Mouse (Mus musculus) embryonic stem cell, embryonic (primary cell): ENCODE results near the gene Nuak2.

Experiments used
- CTCF ChIA-PET, 4 experiments: fragments of 300-600 bp in 2 of 4; fragments of 350-600 bp in 2 of 4; sonication (Branson Sonifier 250); formaldehyde crosslinking; loops; one replicate each; lab custom pipeline; 2022; ENCODE audit warnings: inconsistent platforms in 2 of 4; lab: Charles Lee
- POLR2A ChIA-PET, 4 experiments: fragments of 300-600 bp in 2 of 4; fragments of 350-600 bp in 2 of 4; sonication (Branson Sonifier 250); formaldehyde crosslinking; loops; one replicate each; lab custom pipeline; 2022; ENCODE audit warnings: antibody characterized with exemption in 4 of 4, inconsistent platforms in 1 of 4; lab: Charles Lee

The Nuak2 gene

DNA sequence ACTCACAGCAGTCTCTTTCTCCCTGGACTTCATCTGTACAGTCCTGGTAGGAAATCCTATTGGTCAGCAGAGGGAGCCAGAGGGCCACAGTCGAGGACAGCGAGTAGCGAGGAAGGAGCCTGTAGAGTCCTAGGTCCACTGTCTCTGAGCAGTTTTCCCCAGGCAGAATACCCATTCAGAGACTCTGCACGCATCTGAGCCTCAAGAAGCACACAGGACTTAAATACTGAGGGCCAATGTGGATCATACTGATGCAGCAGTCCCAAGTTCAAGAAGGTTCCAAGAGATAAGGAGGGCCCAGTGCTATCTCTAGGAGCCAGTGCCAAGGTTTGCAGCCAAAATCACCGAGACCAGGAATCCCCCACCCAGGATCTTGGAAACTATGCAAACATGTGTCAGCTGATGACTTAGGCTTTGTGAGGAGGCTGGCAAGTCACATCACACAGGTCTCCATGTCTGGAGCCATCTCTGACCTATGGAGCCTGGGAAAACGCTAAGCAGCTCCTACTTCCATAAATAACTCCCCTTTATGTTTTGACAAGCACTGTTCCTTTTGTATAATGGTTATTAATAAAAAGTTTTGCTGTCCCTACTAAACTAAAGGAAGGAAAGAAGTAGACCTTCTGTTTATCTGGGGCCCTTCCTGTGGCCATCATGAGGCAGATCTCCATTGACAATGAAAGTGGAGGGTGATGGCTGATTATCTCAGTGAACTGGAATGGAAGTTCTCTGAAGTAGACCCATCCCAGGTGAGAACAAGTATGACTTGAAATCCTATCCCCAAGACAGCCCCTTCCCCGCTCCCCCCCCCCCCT is 52.0 kb downstream of the Nuak2 start:
- POLR2A ChIA-PET = interaction anchor here in 2 of 4 experiments (0.7 to 2.1 kb wide), 4 partner anchors 12 to 109 kb away, joined by 3 to 9 read pairs (median 4); partner anchors contain the start of gene Rbbp5 (in 1 of the 2)
- CTCF ChIA-PET = interaction anchor here in 3 of 4 experiments (0.6 to 4.4 kb wide), 13 partner anchors 10 to 241 kb away, joined by 3 to 44 read pairs (median 7); partner anchors contain the start of gene Tmcc2 (in 2 of the 3)

DNA sequence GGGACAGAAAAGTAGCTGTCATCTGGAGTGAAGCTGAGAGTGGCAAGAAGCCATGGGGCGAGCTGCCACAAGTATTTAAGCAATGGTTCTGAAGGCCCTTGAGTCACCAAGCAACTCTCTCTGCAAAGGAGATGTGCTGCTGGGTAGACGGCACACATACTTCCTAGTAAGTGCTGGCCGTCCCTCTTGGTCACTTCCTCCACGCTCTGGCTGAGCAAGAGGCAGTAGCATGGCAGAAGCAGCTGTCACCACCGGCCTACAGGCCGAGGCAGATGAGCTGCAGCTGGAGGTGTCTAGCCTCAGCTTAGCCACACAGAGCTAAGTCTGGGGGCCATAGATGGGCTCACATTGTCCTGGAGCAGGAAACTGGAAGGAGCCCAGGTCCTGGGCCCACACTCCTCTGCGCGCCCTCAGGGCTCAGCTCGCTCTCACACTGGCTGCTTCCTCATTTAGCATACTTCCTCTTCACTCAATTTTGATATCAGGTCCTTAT is 54.8 kb downstream of the Nuak2 start:
- ChIA-PET POLR2A (interaction anchor here (0.5 to 6.9 kb wide), 14 partner anchors 10 to 110 kb away, joined by 3 to 30 read pairs (median 4); partner anchors contain the start of genes Tmcc2 (in 2 of the 4) and Rbbp5 (in 1 of the 4)), CTCF (interaction anchor here (0.5 to 3.4 kb wide), 12 partner anchors 15 to 238 kb away, joined by 3 to 28 read pairs (median 6); partner anchors contain the start of gene Tmcc2 (in 1 of the 4))

DNA sequence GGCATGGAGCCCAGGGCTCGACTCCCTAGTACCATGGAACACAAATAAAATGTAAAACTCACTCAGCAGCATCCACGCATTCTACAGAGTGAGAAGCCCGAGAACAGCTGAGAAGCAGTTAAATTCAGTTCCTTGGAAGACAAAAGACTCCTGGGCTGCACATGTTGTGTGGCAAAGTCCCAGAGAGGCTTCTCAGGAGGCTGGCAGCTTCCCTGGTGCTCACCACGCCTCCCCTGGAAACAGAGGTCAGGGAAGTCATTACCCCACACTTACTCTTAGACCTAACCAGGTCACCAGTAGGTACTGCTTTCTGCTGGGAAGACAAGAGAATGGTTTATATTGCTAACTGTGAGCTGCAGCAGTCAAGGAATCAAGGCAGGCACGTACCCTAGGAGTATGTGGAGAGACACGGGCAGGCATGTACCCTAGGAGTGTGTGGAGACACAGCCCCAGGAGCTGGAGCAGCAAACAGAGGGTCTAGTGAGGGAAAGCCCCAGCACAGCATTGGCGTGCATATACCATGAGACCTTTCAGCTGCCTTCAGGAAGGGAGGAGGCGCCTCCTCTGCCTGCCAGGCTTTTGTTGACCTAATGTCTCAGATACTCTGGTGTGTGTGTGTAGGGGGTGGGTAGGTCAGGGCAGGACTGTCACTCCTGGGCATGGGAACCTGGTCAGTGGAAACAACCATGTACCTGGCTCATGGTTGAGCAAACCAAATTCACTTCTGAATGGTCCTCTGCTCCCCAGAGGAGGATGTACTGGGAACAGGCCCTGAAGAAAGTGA is 55.6 kb downstream of the Nuak2 start:
- POLR2A ChIA-PET = interaction anchor here in 3 of 4 experiments (0.5 to 6.9 kb wide), 13 partner anchors 13 to 215 kb away, joined by 3 to 30 read pairs (median 4); partner anchors contain the start of genes Tmcc2 (in 2 of the 3) and Rbbp5 (in 1 of the 3)
- CTCF ChIA-PET = interaction anchor here (0.5 to 3.4 kb wide), 10 partner anchors 16 to 149 kb away, joined by 4 to 28 read pairs (median 8); partner anchors contain the start of gene Tmcc2 (in 1 of the 4)

DNA sequence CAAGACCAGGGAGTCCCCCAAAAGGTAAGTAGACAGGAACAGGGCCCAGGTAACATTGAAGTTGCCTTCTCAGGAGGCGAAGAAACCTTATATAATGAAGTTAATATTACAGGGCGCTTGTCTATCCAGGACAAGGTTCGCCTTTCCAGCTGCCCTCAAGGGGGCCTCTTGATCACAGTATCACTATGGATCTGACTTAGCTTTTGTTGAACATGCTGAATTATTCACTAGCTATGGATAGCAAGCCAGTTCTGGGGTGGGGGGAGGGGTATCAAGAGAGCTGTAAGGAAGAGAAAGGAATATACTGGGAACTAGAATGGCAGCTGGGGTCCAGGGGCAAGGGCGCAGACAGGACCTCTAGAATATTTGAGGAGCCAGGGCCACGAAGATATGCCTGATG is 56.4 kb downstream of the Nuak2 start:
- CTCF ChIA-PET = interaction anchor here (0.6 to 3.4 kb wide), 10 partner anchors 17 to 225 kb away, joined by 3 to 28 read pairs (median 8); partner anchors contain the start of gene Tmcc2 (in 2 of the 4)
- POLR2A ChIA-PET = interaction anchor here in 3 of 4 experiments (0.7 to 6.9 kb wide), 9 partner anchors 10 to 216 kb away, joined by 3 to 30 read pairs (median 4); partner anchors contain the start of gene Tmcc2 (in 2 of the 3)

DNA sequence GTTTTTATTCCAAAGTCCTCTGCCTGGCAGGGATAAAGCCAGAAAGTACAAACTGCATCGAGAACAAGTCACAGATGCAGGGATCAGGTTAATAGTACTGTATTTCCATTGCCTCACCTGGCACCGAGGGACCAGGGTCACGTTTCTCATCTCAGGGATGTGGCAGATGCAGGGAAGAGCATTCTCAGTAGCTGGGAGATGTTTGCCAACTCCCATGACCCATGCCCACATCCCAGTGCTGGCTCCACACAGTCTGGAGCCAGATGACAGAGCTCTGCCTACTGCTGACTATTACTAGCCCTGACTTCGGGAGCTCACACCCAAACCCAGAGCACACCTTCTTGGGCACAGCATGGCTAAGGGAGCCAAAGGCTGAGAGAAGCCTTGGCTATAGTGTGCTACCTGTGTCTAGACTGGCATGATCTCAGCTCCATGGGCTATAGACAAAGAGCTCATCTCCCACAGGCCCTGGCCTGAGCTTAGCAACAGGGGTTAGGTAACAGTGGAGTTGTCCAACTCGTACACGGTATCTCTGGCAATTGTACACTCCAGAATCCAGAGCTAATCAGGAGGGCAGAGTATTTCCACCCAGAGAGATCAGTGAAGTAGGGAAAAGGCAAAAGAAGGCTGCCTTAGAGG is 57.1 kb downstream of the Nuak2 start:
- CTCF ChIA-PET = interaction anchor here (0.5 to 3.4 kb wide), 13 partner anchors 17 to 470 kb away, joined by 3 to 28 read pairs (median 3); partner anchors contain the start of gene Tmcc2 (in 1 of the 4)
- POLR2A ChIA-PET = interaction anchor here in 3 of 4 experiments (0.7 to 6.9 kb wide), 9 partner anchors 9 to 106 kb away, joined by 3 to 30 read pairs (median 4); partner anchors contain the start of gene Tmcc2 (in 2 of the 3)

DNA sequence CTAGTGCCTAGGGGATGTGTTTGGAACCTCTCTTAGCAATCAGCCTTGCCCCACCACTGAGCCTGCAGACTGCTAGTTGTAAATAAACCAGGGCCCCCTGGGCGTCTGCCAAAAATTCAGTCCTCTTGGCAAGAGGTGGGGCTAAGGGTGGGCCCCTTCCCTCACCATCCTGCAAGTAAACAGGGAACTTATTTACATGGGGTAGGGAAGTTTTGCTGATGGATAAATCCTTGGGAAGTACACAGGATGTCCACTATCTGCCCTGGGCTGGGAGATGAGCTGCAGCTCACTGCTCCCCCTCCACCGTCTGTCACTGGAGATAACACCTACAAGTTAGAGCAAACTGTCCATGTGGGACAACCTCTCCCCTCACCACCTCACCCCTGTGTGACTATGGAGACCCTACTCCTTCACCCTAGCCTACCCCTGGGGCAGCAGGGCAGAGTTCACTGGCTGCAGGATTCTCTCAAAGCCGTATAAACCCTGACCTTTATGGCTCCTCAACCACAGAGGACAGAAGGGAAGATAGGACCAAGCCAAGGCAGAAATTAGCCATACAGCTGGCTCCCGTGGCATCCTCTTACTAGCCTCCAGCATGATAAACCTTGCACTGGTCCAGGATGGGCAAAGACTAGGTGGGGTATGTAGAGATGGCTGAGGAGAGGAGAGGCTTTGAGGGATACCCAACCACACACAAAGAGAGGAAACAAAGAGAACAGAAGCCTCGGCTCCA is 58.4 kb downstream of the Nuak2 start:
- ChIA-PET POLR2A (interaction anchor here in 3 of 4 experiments (0.6 to 6.9 kb wide), 7 partner anchors 10 to 97 kb away, joined by 3 to 30 read pairs (median 7); partner anchors contain the start of gene Tmcc2 (in 2 of the 3)), CTCF (interaction anchor here in 3 of 4 experiments (0.6 to 1.7 kb wide), 4 partner anchors 16 to 280 kb away, joined by 3 to 8 read pairs (median 4); no protein-coding TSS in a partner anchor)

DNA sequence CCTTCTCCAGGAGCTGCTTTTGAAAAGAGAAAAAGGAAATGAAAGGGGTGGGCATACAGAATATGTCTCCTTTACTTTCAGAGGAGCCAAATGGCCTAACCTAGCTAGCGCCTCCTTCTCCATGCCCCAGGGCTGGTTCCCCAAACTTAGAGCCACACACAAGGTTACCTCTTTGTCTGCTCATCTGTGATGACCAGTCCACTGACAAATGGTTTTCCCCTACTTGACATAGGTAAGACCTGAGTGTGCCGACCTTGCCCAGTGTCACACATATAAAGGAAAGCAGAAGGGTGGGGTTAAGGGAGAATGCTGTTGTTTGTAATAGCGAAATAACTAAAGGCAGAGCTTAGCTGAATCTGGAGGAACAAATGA is 58.9 kb downstream of the Nuak2 start:
- ChIA-PET CTCF (interaction anchor here in 2 of 4 experiments (0.6 to 1.7 kb wide), 4 partner anchors 10 to 281 kb away, joined by 3 to 8 read pairs (median 4); no protein-coding TSS in a partner anchor), POLR2A (interaction anchor here in 2 of 4 experiments (1.0 to 6.9 kb wide), 4 partner anchors 11 to 96 kb away, joined by 3 to 30 read pairs (median 16); partner anchors contain the start of gene Tmcc2 (in 2 of the 2))

DNA sequence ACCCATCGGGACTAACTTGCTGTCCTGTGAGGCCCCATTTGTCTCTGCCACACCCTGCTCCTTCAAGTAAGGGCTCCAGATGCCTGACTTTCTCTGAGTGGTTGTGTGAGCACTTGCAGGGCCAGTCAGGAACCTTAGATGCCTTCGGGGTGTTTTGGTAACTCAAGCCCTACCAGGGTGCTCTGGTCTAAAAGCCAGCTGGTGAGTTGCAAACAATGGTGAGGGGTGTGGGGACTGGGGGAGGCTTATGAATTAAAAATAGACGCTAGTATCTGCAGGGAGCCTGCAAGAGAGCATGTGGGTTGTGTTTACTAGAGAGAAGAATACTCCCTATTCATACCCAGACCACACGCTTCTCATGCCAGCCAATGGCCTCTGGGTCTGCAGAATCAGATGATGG is 59.3 kb downstream of the Nuak2 start:
- CTCF ChIA-PET = interaction anchor here in 2 of 4 experiments (0.6 to 1.3 kb wide), 5 partner anchors 10 to 281 kb away, joined by 3 to 4 read pairs (median 4); no protein-coding TSS in a partner anchor
- POLR2A ChIA-PET = interaction anchor here in 2 of 4 experiments (1.4 to 6.9 kb wide), 4 partner anchors 11 to 15 kb away, joined by 5 to 30 read pairs (median 16); partner anchors contain the start of gene Tmcc2 (in 2 of the 2)

DNA sequence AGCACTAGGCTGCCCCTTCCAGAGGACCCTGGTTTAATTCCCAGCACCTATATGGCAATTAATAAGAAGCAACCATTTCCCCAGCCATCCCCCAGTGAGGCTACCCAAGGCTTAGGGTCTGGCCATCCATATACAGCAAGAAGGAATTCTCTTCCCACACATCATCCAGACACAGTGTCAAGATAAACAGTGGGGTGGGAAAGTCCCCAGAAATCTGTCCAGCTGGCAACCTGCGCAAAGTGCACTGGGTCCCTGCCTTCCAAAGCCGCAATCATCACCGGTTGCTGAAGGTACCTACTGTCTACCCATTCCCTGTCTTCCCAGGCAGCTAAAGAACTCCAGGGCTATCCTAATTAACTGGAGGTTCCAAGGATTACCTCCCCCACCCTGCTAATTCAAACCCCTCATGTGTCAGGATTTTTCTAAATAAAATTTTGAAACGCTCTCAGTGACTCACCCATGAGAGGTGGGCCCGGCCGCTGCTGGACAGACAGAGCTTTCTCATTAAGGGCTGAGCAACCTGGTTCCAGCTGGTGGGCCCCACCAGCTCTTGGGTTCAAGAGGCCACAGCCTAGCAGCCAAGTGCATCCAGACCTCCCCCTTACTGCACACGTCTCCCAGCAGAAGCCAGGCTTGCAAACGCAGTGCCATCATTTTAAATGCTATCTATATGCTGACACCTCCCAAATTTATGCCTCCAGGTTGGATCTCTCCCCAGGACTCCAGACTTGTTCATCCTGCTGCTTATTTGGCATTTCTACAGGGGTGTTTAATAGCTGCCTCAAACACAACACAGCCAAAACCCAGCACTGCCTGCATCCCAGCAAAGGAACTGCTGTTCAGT is 60.5 kb downstream of the Nuak2 start:
- ChIA-PET POLR2A (interaction anchor here in 2 of 4 experiments (0.6 to 6.9 kb wide), 7 partner anchors 10 to 95 kb away, joined by 3 to 30 read pairs (median 5); partner anchors contain the start of gene Tmcc2 (in 2 of the 2)), CTCF (interaction anchor here (0.6 to 1.2 kb wide), 4 partner anchors 13 to 507 kb away, joined by 3 to 5 read pairs (median 4); no protein-coding TSS in a partner anchor)

DNA sequence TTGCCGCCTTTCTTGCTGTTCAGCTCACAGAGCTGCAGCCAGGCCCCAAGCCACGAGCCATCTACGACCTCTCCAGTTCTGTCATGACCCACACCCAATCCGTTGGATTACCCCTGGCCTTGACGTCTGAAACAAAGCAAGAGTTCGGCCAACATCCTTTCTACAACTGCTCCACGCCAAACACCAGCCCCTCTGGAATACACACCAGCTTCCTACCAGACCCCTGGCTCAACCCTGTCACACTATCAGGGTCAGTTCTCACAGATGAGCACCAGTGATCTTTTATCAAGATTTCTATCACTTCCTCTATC is 61.1 kb downstream of the Nuak2 start:
- CTCF ChIA-PET = interaction anchor here in 3 of 4 experiments (0.7 to 1.2 kb wide), 3 partner anchors 13 to 144 kb away, joined by 3 to 5 read pairs (median 4); no protein-coding TSS in a partner anchor

DNA sequence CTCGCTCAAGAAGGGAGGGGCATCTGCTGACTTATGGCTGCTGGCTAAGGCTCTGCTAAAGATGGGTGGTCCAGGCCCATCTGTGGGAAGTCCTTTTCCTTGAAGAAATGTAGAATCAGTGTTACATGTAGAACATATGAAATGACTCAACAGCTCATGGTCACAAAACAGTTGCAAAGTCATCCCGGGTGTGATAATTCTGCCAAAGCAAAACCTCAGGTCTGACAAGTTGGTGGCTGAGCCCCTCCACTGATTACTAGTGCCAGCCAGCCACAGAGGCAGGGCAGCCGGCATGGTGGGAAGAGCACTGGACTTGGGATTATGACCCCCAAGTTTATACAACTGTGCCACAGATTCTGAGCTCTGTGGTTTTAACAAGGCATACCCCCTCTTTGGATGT is 61.9 kb downstream of the Nuak2 start:
- ChIA-PET CTCF (interaction anchor here in 1 of 4 experiments (1.0 to 1.3 kb wide), 2 partner anchors 12 to 22 kb away, joined by 4 read pairs; no protein-coding TSS in a partner anchor), POLR2A (interaction anchor here in 3 of 4 experiments (0.5 to 4.9 kb wide), 7 partner anchors 10 to 1685 kb away, joined by 3 to 26 read pairs (median 3); partner anchors contain the start of genes Rbbp5 (in 1 of the 3) and Tmcc2 (in 1 of the 3))

More for the DNA sequence above, 61.1 kb downstream of the Nuak2 start:
- POLR2A ChIA-PET = interaction anchor here in 2 of 4 experiments (0.6 to 6.9 kb wide), 5 partner anchors 14 to 94 kb away, joined by 3 to 30 read pairs (median 5); partner anchors contain the start of gene Tmcc2 (in 2 of the 2)

DNA sequence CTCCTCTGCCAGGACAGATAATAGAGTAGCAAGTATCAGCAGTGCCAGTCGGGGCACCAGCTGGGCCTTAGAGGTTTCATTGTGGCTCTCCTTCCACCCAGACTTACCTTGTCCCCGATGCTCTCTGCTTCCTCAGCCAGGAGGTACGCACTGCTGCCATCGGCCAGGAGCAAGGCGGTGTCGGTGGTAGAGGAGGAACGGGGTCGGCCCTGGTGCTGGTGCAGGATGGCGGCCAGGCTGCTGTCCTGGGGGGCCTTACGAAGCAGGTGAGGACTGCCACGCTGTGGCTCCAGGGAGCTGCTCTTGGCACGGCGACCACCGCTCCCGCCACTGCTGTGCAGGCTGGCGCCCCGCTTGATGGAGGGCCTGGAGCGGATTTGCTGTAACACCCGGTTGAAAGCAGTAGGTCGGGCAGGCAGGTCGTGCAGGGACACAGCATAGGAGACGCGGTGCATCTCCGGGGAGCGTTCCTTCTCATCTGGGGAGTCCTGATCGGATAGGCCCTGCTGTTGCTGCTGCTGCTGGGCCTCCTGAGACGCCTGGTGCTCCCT is 64.7 kb downstream of the Nuak2 start:
- POLR2A ChIA-PET = interaction anchor here in 3 of 4 experiments (0.6 to 3.4 kb wide), 6 partner anchors 10 to 537 kb away, joined by 3 to 24 read pairs (median 4); partner anchors contain the start of genes Tmcc2 (in 2 of the 3) and Rbbp5 (in 1 of the 3)
- CTCF ChIA-PET = interaction anchor here (0.6 to 4.4 kb wide), 8 partner anchors 10 to 145 kb away, joined by 3 to 22 read pairs (median 4); partner anchors contain the start of gene Tmcc2 (in 1 of the 4)

DNA sequence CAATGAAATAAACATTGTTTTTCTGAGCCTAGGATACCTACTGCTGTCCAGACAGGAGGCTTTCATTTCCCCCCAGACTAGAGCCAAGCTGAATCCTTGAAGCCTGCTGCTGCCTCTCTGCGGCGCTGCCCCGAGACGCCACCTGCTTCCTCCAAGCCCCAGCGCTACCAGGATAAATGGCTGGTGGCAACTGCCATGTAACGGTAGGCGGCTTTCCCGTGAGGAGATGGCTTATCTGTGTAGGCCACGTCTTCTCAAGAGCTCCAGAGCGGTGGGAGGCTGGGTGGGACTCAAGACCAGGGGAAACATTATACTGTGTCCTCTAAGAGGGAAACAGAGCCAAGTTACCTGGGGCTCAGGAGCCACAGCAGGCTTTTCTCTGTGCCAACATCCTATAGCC is 66.0 kb downstream of the Nuak2 start:
- CTCF ChIA-PET = interaction anchor here (0.5 to 4.4 kb wide), 8 partner anchors 9 to 1271 kb away, joined by 3 to 22 read pairs (median 4); partner anchors contain the start of gene Tmcc2 (in 1 of the 4)
- POLR2A ChIA-PET = interaction anchor here in 2 of 4 experiments (0.8 to 3.4 kb wide), 5 partner anchors 9 to 95 kb away, joined by 3 to 24 read pairs (median 3); partner anchors contain the start of genes Tmcc2 (in 2 of the 2) and Rbbp5 (in 1 of the 2)
